Mouse (Mus musculus) myocyte (in vitro differentiated cells): Measurements from ENCODE around the gene Synpr. TPM values are rescaled to one million over a fixed set of nuclear protein-coding genes. Genes with fewer than 3 reads are reported as not detected.

ENCODE experiments used
- H3K27me3 ChIP-seq: one replicate; pipeline ENCODE4 v1.6.1; 2011; ENCODE audit not compliant: control insufficient read depth, insufficient read depth, insufficient read length
- H3K36me3 ChIP-seq: one replicate; pipeline ENCODE4 v1.6.1; 2011; ENCODE audit not compliant: control insufficient read depth, insufficient read depth
- H3K4me2 ChIP-seq: one replicate; pipeline ENCODE4 v1.6.1; 2011; ENCODE audit warnings: low read depth, control low read depth
- H3K4me3 ChIP-seq: one replicate; pipeline ENCODE4 v1.5.1; 2011; ENCODE audit warnings: mild to moderate bottlenecking, control low read depth, moderate library complexity
- H3K79me2 ChIP-seq: one replicate; pipeline ENCODE4 v1.6.1; 2011; ENCODE audit not compliant: control insufficient read depth, insufficient read depth
- H3ac ChIP-seq: one replicate; pipeline ENCODE4 v1.6.1; 2011; ENCODE audit not compliant: control insufficient read depth, insufficient read length
- CEBPB ChIP-seq: IDR thresholded peaks from 2 replicates; pipeline ENCODE4 v1.6.1; 2011; ENCODE audit warnings: mild to moderate bottlenecking, moderate library complexity; ENCODE audit not compliant: poor library complexity, insufficient read depth, severe bottlenecking
- E2F4 ChIP-seq: IDR thresholded peaks from one replicate; pipeline ENCODE4 v1.6.1; 2011; ENCODE audit warnings: mild to moderate bottlenecking, control low read depth, moderate library complexity; ENCODE audit not compliant: insufficient read depth
- MAX ChIP-seq: IDR thresholded peaks from one replicate; pipeline ENCODE4 v1.6.1; 2011; ENCODE audit warnings: low read depth, mild to moderate bottlenecking, control low read depth
- MYOD1 ChIP-seq, 3 experiments: IDR thresholded peaks; one replicate each; pipeline ENCODE4 v1.6.1; 2011; ENCODE audit warnings: control low read depth in 2 of 3, low read depth in 2 of 3, mild to moderate bottlenecking in 2 of 3, moderate library complexity in 1 of 3; ENCODE audit not compliant: insufficient read length in 2 of 3, control insufficient read depth in 1 of 3
- MYOG ChIP-seq, 3 experiments: IDR thresholded peaks; one replicate each; pipeline ENCODE4 v1.6.1; 2011; ENCODE audit warnings: control low read depth in 2 of 3, low read depth in 2 of 3, mild to moderate bottlenecking in 2 of 3; ENCODE audit not compliant: insufficient read length in 2 of 3, control insufficient read depth in 1 of 3, insufficient read depth in 1 of 3
- POLR2A ChIP-seq: IDR thresholded peaks from one replicate; pipeline ENCODE4 v1.6.1; 2011; ENCODE audit warnings: low read depth, mild to moderate bottlenecking, control low read depth, moderate library complexity; ENCODE audit not compliant: insufficient read length
- POLR2AphosphoS2 ChIP-seq: IDR thresholded peaks from one replicate; pipeline ENCODE4 v1.6.1; 2011; ENCODE audit warnings: low read depth, control low read depth; ENCODE audit not compliant: insufficient read length
- REST ChIP-seq: IDR thresholded peaks from one replicate; pipeline ENCODE4 v1.6.1; 2011; ENCODE audit warnings: mild to moderate bottlenecking, control low read depth, moderate library complexity; ENCODE audit not compliant: insufficient read depth, insufficient read length
- SRF ChIP-seq: IDR thresholded peaks from one replicate; pipeline ENCODE4 v1.6.1; 2011; ENCODE audit warnings: low read depth; ENCODE audit not compliant: control insufficient read depth, insufficient read length
- TCF12 ChIP-seq: IDR thresholded peaks from one replicate; pipeline ENCODE4 v1.6.1; 2011; ENCODE audit warnings: mild to moderate bottlenecking, control low read depth; ENCODE audit not compliant: poor library complexity, insufficient read depth, severe bottlenecking
- TCF3 ChIP-seq: IDR thresholded peaks from one replicate; pipeline ENCODE4 v1.6.1; 2011; ENCODE audit warnings: low read depth, control low read depth; ENCODE audit not compliant: insufficient read length
- USF1 ChIP-seq: IDR thresholded peaks from one replicate; pipeline ENCODE4 v1.6.1; 2011; ENCODE audit warnings: low read depth, mild to moderate bottlenecking, control low read depth, moderate library complexity
- polyA plus RNA-seq: library from polyadenylated mRNA; unstranded; fragments of >200 nt; fragmentation: generic; extraction: Trizol; gene quantifications from one replicate; pipeline ENCODE4 v1.2.1, GENCODE M21; 2012; ENCODE audit warnings: missing spikeins

Gene Synpr
- polyA plus RNA-seq, 1 experiment = 0.07 TPM

- no peaks in the 10 kb centered on the region for H3K79me2 ChIP-seq
- TF ChIP-seq MYOG (IDR thresholded peaks at IDR 0.05; ENCODE audit: control insufficient read depth in 1 of 3, insufficient read depth in 1 of 3, insufficient read length in 2 of 3, low read depth in 2 of 3) (no peak), E2F4 (no peak), MAX (no peak)
- no peak overlapping the region for H3K4me2 ChIP-seq
- no peaks in the 10 kb centered on the region for H3K36me3 ChIP-seq
- H3K4me3 ChIP-seq = no peak overlapping the region
- no peaks in the 10 kb centered on the region for H3K27me3 ChIP-seq
- no peak overlapping the region for H3ac ChIP-seq
These were observed 174.8 kb downstream of the Synpr start for GRCm38 (mm10) chr14:13459333-13459732.

DNA sequence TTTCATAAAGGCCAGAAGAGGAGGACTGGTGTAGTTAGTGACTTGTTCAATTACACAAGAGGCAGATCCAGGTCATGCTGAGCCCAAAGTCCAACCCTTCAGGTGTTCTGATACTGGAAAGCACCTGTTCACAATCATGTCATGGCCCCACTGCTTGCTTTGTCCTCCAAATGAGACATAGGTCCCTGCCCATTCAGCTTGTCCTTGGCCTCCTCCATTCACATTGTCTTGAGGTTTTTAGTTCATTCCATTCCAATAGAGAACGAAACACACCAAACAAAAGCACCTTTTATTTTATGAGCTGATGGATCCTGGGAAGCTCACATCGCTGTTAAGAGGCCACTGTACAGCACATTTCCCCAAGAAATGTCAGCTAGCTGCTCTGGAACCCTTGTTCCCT is 184.6 kb downstream of the Synpr start:
- TF ChIP-seq E2F4 (no peak), REST (no peak), MYOD1 (IDR thresholded peaks at IDR 0.05; ENCODE audit: control insufficient read depth in 1 of 3, insufficient read length in 2 of 3, low read depth in 2 of 3) (no peak), POLR2AphosphoS2 (no peak), USF1 (no peak), TCF12 (no peak), MAX (no peak), MYOG (IDR thresholded peaks at IDR 0.05; ENCODE audit: control insufficient read depth in 1 of 3, insufficient read depth in 1 of 3, insufficient read length in 2 of 3, low read depth in 2 of 3) (no peak), CEBPB (no peak), SRF (no peak), POLR2A (no peak), TCF3 (no peak)
- Histone ChIP-seq H3ac (no peak overlapping the region), H3K36me3 (no peaks in the 10 kb centered on the region), H3K4me2 (no peak overlapping the region), H3K27me3 (no peaks in the 10 kb centered on the region), H3K79me2 (no peaks in the 10 kb centered on the region), H3K4me3 (no peak overlapping the region)

DNA sequence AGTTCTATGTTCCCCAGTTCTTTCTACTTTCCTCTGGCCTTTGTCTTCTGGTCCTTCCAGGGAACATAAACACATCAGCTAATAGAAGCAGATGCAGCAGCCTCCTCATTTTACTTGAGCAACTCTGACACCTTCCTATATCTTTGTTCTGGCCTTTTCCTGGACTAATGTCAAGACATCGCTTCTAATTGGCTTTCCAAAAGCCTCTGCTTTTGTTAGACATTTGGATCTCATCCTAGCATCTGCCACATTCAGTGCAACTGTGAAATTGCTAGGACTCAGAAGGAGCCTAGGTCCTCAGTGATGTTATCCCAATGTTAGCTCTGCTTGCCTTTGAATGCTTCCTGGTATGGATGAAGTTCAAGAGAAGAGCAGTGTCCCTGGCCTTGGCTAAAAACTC is 193.2 kb downstream of the Synpr start:
- TF ChIP-seq USF1 (no peak), POLR2AphosphoS2 (no peak)
- no peak overlapping the region for H3K4me3 ChIP-seq
- H3ac ChIP-seq = no peak overlapping the region
- H3K36me3 ChIP-seq = no peaks in the 10 kb centered on the region
- no peaks in the 10 kb centered on the region for H3K27me3 ChIP-seq
- H3K4me2 ChIP-seq = no peak overlapping the region
- no peaks in the 10 kb centered on the region for H3K79me2 ChIP-seq

- H3K4me3 ChIP-seq = no peak overlapping the region
- no peak overlapping the region for H3K4me2 ChIP-seq
- H3K36me3 ChIP-seq = no peaks in the 10 kb centered on the region
These were observed 220.8 kb downstream of the Synpr start for GRCm38 (mm10) chr14:13505355-13505754.

GRCm38 (mm10) chr14:13518608-13519139 is 234.1 kb downstream of the Synpr start:
- no peaks in the 10 kb centered on the region for H3K36me3 ChIP-seq
- H3K4me3 ChIP-seq = no peak overlapping the region
- no peak for TF ChIP-seq POLR2AphosphoS2
- TF ChIP-seq TCF12 = peak; percentile 25
- TF ChIP-seq E2F4 = no peak
- no peak for TF ChIP-seq CEBPB
- TF ChIP-seq REST = no peak
- peak in 2 of 3 experiments; percentile 63 to 77 for TF ChIP-seq MYOG (IDR thresholded peaks at IDR 0.05; ENCODE audit: control insufficient read depth in 1 of 3, insufficient read depth in 1 of 3, insufficient read length in 2 of 3, low read depth in 2 of 3)
- peak; percentile 52 for TF ChIP-seq TCF3
- TF ChIP-seq POLR2A = no peak
- TF ChIP-seq MAX = no peak
- TF ChIP-seq MYOD1 (IDR thresholded peaks at IDR 0.05; ENCODE audit: control insufficient read depth in 1 of 3, insufficient read length in 2 of 3, low read depth in 2 of 3) = peak in 2 of 3 experiments; percentile 73 to 76
- TF ChIP-seq USF1 = no peak
- no peak for TF ChIP-seq SRF
- H3ac ChIP-seq = no peak overlapping the region
- H3K79me2 ChIP-seq = no peaks in the 10 kb centered on the region
- H3K4me2 ChIP-seq = no peak overlapping the region
- no peaks in the 10 kb centered on the region for H3K27me3 ChIP-seq

More at GRCm38 (mm10) chr14:13505355-13505754, 220.8 kb downstream of the Synpr start:
- Histone ChIP-seq H3ac (no peak overlapping the region), H3K27me3 (no peaks in the 10 kb centered on the region), H3K79me2 (no peaks in the 10 kb centered on the region)
- TF ChIP-seq USF1 (no peak), SRF (no peak), E2F4 (no peak), MYOD1 (IDR thresholded peaks at IDR 0.05; ENCODE audit: control insufficient read depth in 1 of 3, insufficient read length in 2 of 3, low read depth in 2 of 3) (no peak), POLR2A (no peak), TCF3 (no peak), CEBPB (no peak), POLR2AphosphoS2 (no peak), MYOG (IDR thresholded peaks at IDR 0.05; ENCODE audit: control insufficient read depth in 1 of 3, insufficient read depth in 1 of 3, insufficient read length in 2 of 3, low read depth in 2 of 3) (no peak), TCF12 (no peak)
